Mouse (Mus musculus): Measurements from ENCODE around the gene Cdk13. TPM values are rescaled to one million over a fixed set of nuclear protein-coding genes. Genes with fewer than 3 reads are reported as not detected.

The Cdk13 gene
- polyA plus RNA-seq, 1 experiment from 2014 or later: 13.6 TPM

DNA sequence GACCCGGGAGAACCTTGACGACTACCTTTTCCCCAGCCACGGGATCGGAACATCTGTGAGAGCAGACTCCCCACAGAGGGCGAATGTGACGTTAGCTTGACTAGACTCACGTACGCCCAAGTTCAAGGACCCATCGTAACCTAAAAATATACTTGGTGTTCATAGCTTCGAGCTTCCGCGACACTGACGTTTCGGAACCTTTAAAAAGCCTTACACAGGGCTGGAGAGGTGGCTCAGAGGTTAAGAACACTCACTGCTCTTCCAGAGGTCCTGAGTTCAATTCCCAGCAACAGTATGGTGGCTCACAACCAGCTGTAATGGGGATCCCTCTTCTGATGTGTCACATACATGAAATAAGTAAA, 698 bp upstream of the Cdk13 start:
- ATAC-seq (no peak), DNase-seq (ENCODE audit: low spot score) (no peak)
- Histone ChIP-seq H3K27me3 (replicated peaks; ENCODE audit: control insufficient read depth, insufficient read depth, low read length) (no peaks in the 10 kb centered on the region), H3K9ac (ENCODE audit: low read length) (peak overlapping the region; percentile 80), H3K4me1 (ENCODE audit: control insufficient read depth, insufficient read depth, low read length) (peaks cover 8% of the 10 kb centered on the region), H3K4me2 (ENCODE audit: low read length) (peak overlapping the region; percentile 65), H3K36me3 (ENCODE audit: control insufficient read depth, insufficient read depth, low read length) (no peaks in the 10 kb centered on the region), H3K9me3 (replicated peaks; ENCODE audit: control insufficient read depth, low read length) (no peaks in the 10 kb centered on the region), H3K27ac (ENCODE audit: low read depth, low read length) (peak overlapping the region; percentile 97), H3K4me3 (ENCODE audit: low read depth, low read length) (peak overlapping the region; percentile 98)
- WGBS: 1% methylated on average over 14 of the region's 14 CpGs

DNA sequence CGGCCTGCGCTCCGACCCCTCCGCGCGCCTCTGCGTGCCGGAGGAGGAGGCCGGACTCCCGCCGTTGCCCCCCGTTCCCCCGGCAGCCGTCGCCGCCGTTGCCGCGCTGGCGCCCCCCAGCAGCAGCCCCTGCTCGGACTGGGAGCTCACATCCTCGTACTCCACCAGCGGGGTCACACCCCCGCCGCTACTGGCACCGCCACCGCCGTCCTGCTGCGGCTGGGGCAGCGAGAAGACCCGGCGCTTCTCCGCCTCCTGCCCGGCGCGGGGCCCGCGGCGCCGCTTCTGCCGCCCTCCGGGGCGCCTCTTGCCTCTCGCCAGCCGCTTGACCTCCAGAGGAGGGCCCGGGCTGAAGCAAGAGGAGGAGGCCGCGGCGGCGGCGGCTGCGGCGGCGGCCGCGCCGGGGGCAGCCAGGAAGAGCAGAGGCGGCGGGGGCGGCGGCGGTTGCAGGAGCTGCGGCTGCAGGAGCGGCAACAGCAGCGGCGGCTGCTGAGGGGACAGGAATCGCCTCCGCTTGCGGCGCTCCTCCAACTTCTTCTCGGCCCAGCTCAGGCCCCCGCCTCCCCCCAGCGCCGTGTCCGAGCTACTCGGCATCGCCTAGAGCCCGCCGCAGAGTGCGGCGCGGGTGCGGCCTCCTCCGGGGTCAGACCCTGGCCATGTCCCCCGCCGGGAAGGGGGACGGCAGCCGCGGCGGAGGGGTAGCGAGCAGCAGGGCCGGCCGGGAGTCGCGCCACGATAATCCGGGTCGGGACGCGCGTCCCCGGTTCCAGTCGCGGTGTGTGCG, 647 bp downstream of the Cdk13 start:
- peak overlapping the region; percentile 94 for H3K9ac ChIP-seq (ENCODE audit: low read length)
- H3K9me3 ChIP-seq (replicated peaks; ENCODE audit: control insufficient read depth, low read length): no peaks in the 10 kb centered on the region
- H3K4me1 ChIP-seq (ENCODE audit: control insufficient read depth, insufficient read depth, low read length): peaks cover 8% of the 10 kb centered on the region
- peak overlapping the region; percentile 94 for H3K4me2 ChIP-seq (ENCODE audit: low read length)
- ATAC-seq (peak; percentile 16), DNase-seq (ENCODE audit: low spot score) (peak; percentile 41)
- peak overlapping the region; percentile 98 for H3K4me3 ChIP-seq (ENCODE audit: low read depth, low read length)
- 0 out of 2 replicates have a peak, but pooled peaks cover 4% of the 10 kb centered on the region for H3K36me3 ChIP-seq (ENCODE audit: control insufficient read depth, insufficient read depth, low read length)
- under 1% methylated on average over 52 of the region's 105 CpGs for WGBS
- no peaks in the 10 kb centered on the region for H3K27me3 ChIP-seq (replicated peaks; ENCODE audit: control insufficient read depth, insufficient read depth, low read length)
- peak overlapping the region; percentile 97 for H3K27ac ChIP-seq (ENCODE audit: low read depth, low read length)

- under 1% methylated on average over 85 of the region's 85 CpGs for WGBS
These were observed 1.4 kb downstream of the Cdk13 start for GRCm38 (mm10) chr13:17803331-17804057.

GRCm38 (mm10) chr13:17802880-17803279, 2.0 kb downstream of the Cdk13 start:
- Histone ChIP-seq H3K27me3 (replicated peaks; ENCODE audit: control insufficient read depth, insufficient read depth, low read length) (no peaks in the 10 kb centered on the region), H3K27ac (ENCODE audit: low read depth, low read length) (peak overlapping the region; percentile 97; the same call in 1 of the 2 replicates), H3K9ac (ENCODE audit: low read length) (peak overlapping the region; percentile 94), H3K36me3 (ENCODE audit: control insufficient read depth, insufficient read depth, low read length) (0 out of 2 replicates have a peak, but pooled peaks cover 4% of the 10 kb centered on the region), H3K4me2 (ENCODE audit: low read length) (peak overlapping the region; percentile 94), H3K4me3 (ENCODE audit: low read depth, low read length) (peak overlapping the region; percentile 98), H3K9me3 (replicated peaks; ENCODE audit: control insufficient read depth, low read length) (no peaks in the 10 kb centered on the region), H3K4me1 (ENCODE audit: control insufficient read depth, insufficient read depth, low read length) (peaks cover 8% of the 10 kb centered on the region)
- 7% methylated on average over 3 of the region's 3 CpGs for WGBS
- no peak for ATAC-seq
- DNase-seq (ENCODE audit: low spot score): no peak

More at GRCm38 (mm10) chr13:17803331-17804057, 1.4 kb downstream of the Cdk13 start:
- H3K4me1 ChIP-seq (ENCODE audit: control insufficient read depth, insufficient read depth, low read length): peaks cover 8% of the 10 kb centered on the region
- peak overlapping the region; percentile 97 for H3K27ac ChIP-seq (ENCODE audit: low read depth, low read length)
- H3K36me3 ChIP-seq (ENCODE audit: control insufficient read depth, insufficient read depth, low read length): 0 out of 2 replicates have a peak, but pooled peaks cover 4% of the 10 kb centered on the region
- peak overlapping the region; percentile 94 for H3K4me2 ChIP-seq (ENCODE audit: low read length)
- H3K9ac ChIP-seq (ENCODE audit: low read length): peak overlapping the region; percentile 94
- DNase-seq (ENCODE audit: low spot score) (peak; percentile 80), ATAC-seq (peak; percentile 49)
- H3K4me3 ChIP-seq (ENCODE audit: low read depth, low read length): peak overlapping the region; percentile 98
- H3K9me3 ChIP-seq (replicated peaks; ENCODE audit: control insufficient read depth, low read length): no peaks in the 10 kb centered on the region
- no peaks in the 10 kb centered on the region for H3K27me3 ChIP-seq (replicated peaks; ENCODE audit: control insufficient read depth, insufficient read depth, low read length)

GRCm38 (mm10) chr13:17799735-17800134, 5.2 kb downstream of the Cdk13 start:
- ATAC-seq (no peak), DNase-seq (ENCODE audit: low spot score) (no peak)
- Histone ChIP-seq H3K9me3 (replicated peaks; ENCODE audit: control insufficient read depth, low read length) (no peaks in the 10 kb centered on the region), H3K4me3 (ENCODE audit: low read depth, low read length) (no peak overlapping the region), H3K36me3 (ENCODE audit: control insufficient read depth, insufficient read depth, low read length) (0 out of 2 replicates have a peak, but pooled peaks cover 8% of the 10 kb centered on the region), H3K9ac (ENCODE audit: low read length) (no peak overlapping the region), H3K4me2 (ENCODE audit: low read length) (no peak overlapping the region), H3K27ac (ENCODE audit: low read depth, low read length) (no peak overlapping the region), H3K4me1 (ENCODE audit: control insufficient read depth, insufficient read depth, low read length) (peaks cover 8% of the 10 kb centered on the region), H3K27me3 (replicated peaks; ENCODE audit: control insufficient read depth, insufficient read depth, low read length) (no peaks in the 10 kb centered on the region)
- 89% methylated on average over 2 of the region's 2 CpGs for WGBS

- Histone ChIP-seq H3K27ac (ENCODE audit: low read depth, low read length) (no peak overlapping the region), H3K4me1 (ENCODE audit: control insufficient read depth, insufficient read depth, low read length) (no peaks in the 10 kb centered on the region; the same call in 1 of the 2 replicates), H3K9ac (ENCODE audit: low read length) (no peak overlapping the region), H3K4me3 (ENCODE audit: low read depth, low read length) (no peak overlapping the region), H3K4me2 (ENCODE audit: low read length) (no peak overlapping the region), H3K36me3 (ENCODE audit: control insufficient read depth, insufficient read depth, low read length) (0 out of 2 replicates have a peak, but pooled peaks cover 8% of the 10 kb centered on the region), H3K27me3 (replicated peaks; ENCODE audit: control insufficient read depth, insufficient read depth, low read length) (no peaks in the 10 kb centered on the region), H3K9me3 (replicated peaks; ENCODE audit: control insufficient read depth, low read length) (no peaks in the 10 kb centered on the region)
- DNase-seq (ENCODE audit: low spot score) (no peak), ATAC-seq (no peak)
- 86% methylated on average over 3 of the region's 3 CpGs for WGBS
These were observed 9.0 kb downstream of the Cdk13 start for GRCm38 (mm10) chr13:17795757-17796456.

DNA sequence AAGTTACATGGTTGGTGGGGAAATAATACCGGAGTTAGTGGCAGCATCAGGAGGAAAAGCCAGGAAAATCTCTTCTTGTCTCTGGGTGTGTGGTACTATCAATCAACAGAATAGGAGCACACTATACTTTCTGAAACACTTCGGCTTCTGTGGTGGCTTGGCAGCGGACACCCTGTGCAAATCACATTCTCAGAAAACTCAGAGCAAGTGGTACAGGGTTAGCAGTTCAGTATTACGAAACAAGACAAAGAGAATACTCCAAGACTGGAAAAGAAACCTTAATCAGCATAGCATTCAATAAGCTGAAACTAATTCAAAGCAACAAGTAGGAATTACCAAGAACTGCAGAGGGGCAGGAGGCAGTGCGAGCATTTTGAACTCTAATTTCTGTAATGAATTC, 21.3 kb downstream of the Cdk13 start:
- no peaks in the 10 kb centered on the region for H3K27me3 ChIP-seq (replicated peaks; ENCODE audit: control insufficient read depth, insufficient read depth, low read length)
- H3K4me2 ChIP-seq (ENCODE audit: low read length): no peak overlapping the region
- no peak for ATAC-seq
- H3K9me3 ChIP-seq (replicated peaks; ENCODE audit: control insufficient read depth, low read length): no peaks in the 10 kb centered on the region
- H3K9ac ChIP-seq (ENCODE audit: low read length): no peak overlapping the region
- WGBS: 94% methylated on average over 5 of the region's 5 CpGs
- no peak for DNase-seq (ENCODE audit: low spot score)
- H3K4me3 ChIP-seq (ENCODE audit: low read depth, low read length): no peak overlapping the region
- H3K4me1 ChIP-seq (ENCODE audit: control insufficient read depth, insufficient read depth, low read length): no peaks in the 10 kb centered on the region
- no peaks in the 10 kb centered on the region for H3K36me3 ChIP-seq (ENCODE audit: control insufficient read depth, insufficient read depth, low read length)
- no peak overlapping the region for H3K27ac ChIP-seq (ENCODE audit: low read depth, low read length)

DNA sequence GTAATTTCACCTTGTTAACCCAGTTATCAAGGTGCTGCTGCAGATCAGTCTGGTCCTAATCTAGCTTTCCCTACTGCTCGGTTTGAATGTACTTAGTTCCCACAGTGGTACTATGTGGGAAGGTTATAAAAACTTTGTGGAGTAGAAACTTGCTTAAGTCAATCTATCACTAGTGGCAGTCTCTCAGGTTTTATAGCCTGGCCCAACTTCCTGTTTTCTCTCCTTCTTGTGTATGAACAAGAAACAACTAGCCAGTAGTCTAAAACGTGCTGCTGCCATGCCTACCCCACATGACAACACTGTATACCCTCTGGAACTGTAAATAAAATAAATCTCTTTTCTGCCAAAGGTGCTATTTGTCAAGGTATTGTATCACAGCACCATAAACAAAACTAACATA, 25.0 kb downstream of the Cdk13 start:
- no peak overlapping the region for H3K9ac ChIP-seq (ENCODE audit: low read length)
- H3K36me3 ChIP-seq (ENCODE audit: control insufficient read depth, insufficient read depth, low read length): no peaks in the 10 kb centered on the region
- no peaks in the 10 kb centered on the region for H3K27me3 ChIP-seq (replicated peaks; ENCODE audit: control insufficient read depth, insufficient read depth, low read length)
- DNase-seq (ENCODE audit: low spot score) (no peak), ATAC-seq (no peak)
- H3K4me2 ChIP-seq (ENCODE audit: low read length): no peak overlapping the region
- H3K4me3 ChIP-seq (ENCODE audit: low read depth, low read length): no peak overlapping the region
- H3K4me1 ChIP-seq (ENCODE audit: control insufficient read depth, insufficient read depth, low read length): no peaks in the 10 kb centered on the region
- H3K27ac ChIP-seq (ENCODE audit: low read depth, low read length): no peak overlapping the region
- 94% methylated on average over 2 of the region's 2 CpGs for WGBS
- H3K9me3 ChIP-seq (replicated peaks; ENCODE audit: control insufficient read depth, low read length): no peaks in the 10 kb centered on the region

All from forebrain, embryonic 14.5 days (tissue).